Mouse (Mus musculus) c-Kit-positive CD71-negative TER-119-negative erythroid progenitor cells, embryonic 14.5 days (primary cell): ENCODE measurements around the gene Tbc1d5.
A peak's percentile ranks its signal among the peaks of the same experiment; 100 is the strongest.
"Not testable (repeated sequence)": the region's sequence is repeated elsewhere in the genome, so short reads cannot be mapped to it uniquely, and the experiment has no call there.

Experiments used
- DNase-seq: peaks from one replicate; pipeline ENCODE4 v3.0.0-alpha.2; 2013; ENCODE audit warnings: low read depth

Gene Tbc1d5

DNA sequence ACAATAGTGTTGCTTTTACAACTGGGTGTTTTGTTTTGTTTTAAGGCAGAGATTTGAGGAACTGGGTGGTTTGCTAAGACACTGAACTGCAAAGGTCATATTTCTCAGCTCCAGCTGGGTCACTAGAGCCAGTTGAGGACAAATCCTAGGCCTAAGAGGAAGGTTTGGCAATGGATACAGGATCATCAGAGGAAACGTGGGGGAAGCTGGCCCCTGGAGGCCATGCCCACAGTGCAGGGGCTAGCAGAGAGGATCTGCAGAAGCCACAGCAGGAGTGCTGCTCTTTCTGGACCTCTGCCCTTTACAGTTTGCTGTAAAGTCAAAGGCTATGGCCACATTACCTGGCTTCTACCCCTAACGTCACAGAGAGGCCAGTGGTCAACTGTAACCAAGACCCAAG is 428.3 kb downstream of the Tbc1d5 start:
- no peak for DNase-seq

DNA sequence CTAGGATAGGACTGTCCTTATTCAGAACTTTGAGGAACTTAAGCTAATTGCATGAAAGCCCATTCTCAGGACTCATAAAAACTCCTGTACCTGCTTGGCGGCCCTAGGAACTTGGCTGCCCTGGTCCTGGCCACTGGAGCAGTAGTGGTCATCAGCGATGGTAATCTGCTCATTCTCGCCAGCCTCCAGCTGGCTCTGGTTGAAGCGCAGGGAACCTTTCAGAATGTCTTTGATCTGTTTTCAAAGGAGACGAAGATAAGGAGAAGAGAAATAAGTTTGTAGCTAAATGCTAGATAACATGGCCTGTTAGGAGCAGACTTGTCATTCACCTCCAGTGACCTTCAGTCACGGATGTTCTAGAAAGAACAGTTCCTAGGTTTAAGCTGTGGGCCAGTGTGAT is 437.8 kb downstream of the Tbc1d5 start:
- DNase-seq, result no peak

DNA sequence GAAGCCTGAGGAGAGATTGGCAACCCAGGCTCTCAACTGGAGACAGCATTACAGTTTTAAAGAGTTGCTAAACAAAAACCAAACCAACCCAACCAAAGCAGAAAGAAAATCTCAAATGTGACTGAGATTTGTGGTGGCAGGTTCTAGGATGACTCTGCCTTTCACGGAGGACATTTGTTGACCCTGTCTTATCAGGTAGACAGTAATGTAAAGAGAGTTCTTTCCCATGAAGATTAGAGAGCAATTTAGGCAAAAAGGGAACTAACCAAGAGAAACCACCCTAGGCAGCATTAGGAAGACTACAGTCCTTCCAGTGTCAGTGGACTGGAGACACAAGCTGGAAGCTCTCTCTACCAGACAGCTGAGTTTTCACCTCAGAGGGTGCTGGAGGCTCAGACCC is 438.3 kb downstream of the Tbc1d5 start:
- no peak for DNase-seq

DNA sequence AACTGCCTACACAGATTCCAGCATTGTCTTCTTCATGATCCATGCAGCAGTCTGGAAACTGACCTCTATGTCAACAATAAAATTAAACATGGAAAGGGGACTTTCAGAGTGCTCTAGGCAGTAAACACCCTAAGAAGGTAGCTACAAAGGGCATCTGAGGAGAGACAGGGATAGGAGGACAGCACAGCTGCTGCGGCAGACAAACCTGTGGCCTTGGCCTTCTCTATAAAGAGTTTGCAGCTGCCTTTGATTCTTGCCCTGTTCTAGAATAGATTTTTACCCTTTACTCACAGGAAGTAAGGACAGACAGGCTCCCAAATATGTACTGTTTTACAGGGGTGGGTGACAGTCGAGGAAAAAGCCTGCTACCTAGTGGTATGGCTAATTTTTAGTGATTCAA is 440.7 kb downstream of the Tbc1d5 start:
- no peak for DNase-seq

DNA sequence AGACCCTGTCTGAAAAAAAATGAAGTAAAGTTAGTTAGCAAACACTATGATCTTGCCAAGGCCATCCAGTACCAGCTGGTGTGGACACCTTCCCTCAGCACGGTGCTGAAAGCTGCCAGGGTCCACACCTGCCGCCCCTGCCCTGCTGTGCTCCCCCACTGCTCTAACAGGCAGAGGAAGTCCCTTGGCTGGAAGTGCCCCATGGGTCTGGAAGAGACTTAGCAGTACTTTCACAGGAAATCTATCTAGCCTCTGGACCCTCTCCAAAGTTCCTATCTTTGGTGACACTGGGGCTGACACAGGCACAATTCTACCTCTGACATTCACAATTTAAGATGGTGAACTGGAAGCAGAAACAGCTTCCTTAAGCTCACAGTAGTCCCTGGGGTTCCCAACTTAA is 442.1 kb downstream of the Tbc1d5 start:
- no peak for DNase-seq

DNA sequence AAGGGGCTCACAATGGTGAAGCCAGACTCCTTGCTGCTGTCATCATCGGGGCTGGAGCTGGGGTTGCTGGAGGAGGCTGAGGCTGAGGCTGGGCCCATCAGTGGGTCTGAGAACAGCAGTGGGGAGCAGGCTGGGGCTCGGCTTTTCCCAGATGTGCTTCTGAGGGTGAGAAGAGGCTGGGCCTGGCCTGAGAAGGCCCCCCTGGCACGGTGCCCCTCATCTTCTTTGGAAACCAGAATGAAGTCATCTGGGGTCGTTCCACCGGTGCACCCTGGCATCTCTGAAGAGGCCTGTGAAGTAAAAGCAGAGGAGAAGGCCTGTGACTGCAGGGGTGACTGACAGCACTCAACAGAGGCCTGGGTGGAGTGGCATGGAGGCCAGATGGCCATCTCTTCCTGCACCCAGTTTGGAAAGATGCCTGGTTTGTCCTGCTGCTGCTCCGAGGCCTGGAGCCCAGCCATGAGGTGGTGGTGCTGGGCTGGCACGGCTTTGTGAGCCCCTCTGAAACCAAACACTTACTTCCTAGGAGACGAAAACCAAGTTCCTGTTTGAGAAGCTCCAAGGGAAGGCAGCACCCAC is 443.1 kb downstream of the Tbc1d5 start:
- DNase-seq, result no peak

DNA sequence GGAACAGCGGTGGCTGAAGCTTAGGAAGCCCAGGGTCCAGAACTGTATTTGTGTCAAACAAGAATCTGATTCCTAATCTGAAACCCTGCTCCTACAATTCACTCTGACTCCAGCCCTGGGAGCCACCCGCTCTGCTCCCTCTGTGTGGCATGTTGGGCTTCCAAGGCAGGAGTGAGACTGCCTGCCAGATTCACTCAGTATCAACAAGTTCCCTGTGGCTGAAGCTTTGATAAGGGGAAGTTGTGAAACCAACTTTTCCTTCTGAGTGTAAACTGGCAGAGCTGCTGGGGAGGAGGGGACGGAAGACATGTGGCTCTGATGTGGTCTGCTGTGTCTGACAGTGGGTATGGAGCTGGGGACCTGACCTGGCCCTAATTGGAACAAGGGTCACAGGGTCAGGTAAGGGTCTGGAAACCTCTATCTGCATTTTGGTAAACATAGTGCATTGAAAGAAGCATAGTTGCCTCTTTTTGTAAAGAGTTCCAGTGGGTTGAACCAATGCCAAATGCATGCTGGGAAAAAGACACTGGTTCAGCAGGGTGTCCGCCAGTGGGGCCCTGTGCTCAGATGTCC is 443.7 kb downstream of the Tbc1d5 start:
- no peak for DNase-seq

DNA sequence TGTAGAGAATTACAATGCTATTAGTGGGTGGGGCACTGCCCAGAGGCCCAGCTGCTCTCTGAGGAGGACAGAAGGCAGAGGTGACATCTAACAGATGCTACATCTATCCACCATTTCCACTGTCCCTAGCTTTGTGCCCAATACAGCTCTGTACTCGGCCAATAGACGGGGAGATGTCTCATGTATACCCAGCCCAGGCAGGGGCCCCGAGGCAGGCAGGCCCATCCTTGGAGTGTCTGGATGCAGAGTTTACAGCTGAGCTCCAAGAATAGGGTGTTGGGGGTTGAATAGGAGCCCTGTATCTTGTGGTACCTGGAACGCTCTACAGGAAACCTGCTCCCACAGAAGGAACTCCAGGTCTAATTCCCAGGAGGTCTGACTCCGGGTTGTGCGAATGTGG is 444.4 kb downstream of the Tbc1d5 start:
- no peak for DNase-seq

DNA sequence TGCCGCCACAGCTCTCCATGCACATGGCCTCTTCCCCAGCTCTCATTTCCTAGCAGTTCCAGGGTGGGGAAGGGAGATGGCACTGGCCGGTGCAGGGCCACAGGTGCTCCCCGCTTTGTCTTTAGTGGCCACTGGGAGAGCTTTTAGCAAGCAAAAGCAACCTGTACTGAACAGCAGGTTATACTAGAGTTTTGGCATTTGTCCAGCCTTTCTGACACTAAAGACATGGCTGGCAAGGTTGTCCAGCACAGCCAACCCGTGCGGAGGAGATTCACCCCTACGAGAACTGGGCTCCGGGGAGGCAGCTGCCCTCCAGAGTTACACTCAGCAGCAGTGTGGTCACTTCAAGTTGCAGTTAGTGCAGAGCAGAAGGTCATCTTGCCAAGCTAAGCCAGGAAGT is 445.8 kb downstream of the Tbc1d5 start:
- DNase-seq, result no peak

DNA sequence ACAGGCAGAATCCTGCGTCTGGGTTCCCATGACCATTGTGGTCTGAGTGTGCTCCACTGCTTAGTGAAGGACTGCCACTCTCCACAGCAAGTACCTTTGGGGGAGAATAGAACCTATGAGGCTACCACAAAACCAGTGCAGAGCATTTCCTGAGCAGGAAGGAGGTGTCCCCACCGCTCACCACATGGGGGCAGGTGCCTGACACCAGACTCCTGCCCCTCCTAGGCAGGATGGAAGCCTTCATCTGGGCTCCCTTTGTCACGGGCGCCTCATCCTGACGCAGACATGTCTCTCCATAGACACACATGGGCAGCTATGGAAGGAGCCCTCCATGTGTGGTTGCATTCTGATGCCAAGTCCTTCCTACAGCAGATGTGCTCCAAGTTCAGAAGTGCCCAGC is 447.3 kb downstream of the Tbc1d5 start:
- DNase-seq, result no peak

DNA sequence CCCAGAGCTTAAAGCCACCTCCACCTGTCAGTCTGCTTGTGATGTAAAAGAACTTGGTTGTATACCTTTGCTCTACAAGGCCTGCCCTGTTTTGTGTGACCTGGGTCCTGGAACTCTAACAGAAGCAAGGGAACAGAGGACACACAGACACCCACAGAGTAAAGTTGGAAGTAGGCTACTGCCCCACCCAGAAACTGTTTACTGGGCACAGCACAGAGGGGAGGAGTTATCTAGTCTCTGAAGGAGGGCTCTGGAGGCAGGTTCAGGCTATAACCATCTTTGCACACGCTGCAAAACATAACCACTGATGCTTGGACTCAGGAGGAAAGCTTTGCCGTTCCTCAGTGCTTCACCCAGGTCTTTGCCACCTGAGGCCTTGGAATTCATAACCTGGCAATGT is 448.3 kb downstream of the Tbc1d5 start:
- DNase-seq, result no peak

DNA sequence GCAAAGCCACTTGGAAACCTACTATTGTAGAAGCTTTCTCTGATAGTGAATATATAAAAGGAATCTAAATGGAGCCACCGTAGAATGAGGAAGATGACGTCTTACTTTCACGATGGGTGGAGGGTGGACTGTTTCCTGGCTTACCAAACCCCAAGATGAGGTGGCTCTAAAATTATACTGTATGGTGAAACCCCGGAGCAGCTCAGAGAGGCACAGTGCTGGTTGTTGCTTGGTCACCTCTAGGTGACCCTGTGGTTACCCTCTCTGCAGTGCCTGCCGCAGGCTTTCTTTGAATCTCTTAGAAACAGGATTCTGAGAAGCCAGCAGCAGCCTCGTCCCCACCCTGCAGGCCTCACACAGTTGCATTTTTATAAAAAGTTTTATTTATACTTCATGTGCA is 449.6 kb downstream of the Tbc1d5 start:
- peak; percentile 36 for DNase-seq

DNA sequence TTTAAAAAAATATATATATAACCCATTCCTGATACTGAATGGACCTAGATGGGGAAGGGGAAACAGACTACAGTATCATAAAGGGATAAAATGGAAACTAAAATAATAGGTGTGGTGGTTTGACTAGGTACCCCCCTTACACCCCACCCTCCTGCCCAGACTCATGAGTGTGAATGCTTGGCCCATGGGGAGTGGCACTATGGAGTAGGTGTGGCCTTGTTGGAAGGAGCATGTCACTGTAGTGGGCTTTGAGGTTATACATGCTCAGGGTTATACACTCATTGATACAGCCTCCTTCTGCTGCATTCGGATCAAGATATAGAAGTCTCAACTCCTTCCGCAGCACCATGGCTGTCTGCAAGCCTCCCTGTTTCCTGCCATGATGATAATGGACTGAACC is 450.1 kb downstream of the Tbc1d5 start:
- no peak for DNase-seq

DNA sequence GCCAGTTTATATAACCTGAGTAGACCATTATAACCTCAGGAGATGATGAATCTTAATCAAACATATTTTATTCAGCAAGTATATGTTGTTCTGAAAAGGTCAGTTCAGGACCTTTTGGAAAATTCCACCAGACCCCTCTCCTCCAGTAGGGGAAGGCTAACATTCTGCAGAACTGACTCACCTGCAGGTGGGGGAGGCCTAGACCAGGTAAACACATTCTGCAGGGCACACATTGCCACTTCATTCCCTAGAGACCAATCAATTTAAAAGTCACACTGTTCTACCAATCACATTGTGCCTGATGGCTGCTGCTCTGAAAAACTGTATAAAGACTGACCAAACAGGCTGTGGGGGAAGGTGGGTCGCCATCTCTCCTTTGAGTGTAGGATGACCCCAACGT is 452.9 kb downstream of the Tbc1d5 start:
- DNase-seq, result no peak

DNA sequence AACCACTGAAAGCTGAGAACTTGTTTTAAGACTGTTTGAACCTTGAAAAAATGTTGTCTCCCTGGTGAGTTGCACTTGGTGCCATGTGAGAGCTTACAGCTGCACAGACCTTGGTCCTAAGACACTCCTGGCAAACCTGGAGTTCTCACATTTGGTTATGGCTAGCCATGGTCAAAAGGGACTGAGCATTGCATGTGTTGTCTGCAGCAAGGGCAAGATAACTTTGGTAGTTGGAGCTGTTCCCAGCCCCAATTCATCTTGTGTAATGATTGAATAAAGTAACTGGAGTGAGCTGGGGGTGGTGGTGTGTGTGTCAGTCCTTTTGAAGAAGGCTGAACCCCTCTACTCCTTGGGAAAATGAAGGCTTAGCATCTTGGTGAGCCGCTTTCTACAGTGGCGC is 454.8 kb downstream of the Tbc1d5 start:
- no peak for DNase-seq

DNA sequence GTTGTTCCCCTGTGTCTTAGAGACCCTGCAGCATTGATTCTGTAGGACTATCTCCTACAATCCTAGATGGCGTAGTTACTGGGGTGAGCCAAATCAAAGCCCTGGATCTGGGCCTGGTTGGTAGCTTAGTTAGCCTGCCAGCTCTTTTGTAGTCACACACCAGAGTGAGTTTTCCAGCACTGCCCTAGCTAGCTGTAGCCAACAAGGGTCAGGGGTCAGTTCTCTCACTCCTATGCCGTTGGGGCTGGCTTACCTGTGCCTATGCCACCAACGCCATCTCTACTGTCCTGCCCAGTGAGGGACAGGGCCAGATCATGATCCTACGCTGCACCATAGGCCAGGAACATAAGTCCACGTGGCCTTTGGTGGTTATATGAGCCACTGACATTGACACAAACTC is 461.6 kb downstream of the Tbc1d5 start:
- DNase-seq, result no peak

DNA sequence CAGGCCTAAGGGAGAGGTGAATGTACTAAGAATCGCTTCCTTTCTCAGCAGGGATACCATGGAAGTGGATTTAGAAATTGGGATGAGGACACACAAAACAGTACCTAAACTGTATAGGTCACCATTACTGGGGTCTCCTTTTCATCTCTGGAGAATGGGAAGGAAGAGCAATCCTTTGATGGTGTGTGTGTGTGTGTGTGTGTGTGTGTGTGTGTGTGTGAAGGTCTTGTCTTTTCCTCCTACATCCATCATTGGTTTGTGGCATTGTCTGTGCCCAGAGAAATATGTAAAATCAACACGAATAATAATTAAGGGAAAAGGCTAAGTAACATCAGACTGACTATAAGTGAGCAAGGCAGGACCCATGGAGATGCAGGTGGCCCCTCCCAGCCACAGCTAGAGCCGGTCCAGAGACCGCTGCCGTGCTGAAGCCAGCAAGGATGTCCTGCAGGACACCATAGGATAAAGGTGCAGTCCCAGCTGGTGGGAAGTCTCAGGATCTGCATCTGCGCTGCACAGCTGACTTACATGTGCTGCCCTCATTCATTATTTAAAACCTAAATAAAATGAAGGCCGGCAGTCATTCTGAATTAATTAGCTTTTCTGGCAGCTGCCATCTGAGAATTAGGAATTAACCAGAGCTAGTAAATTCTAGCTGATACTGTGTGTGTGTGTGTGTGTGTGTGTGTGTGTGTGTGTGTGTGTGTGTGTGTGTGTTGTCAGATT is 468.5 kb downstream of the Tbc1d5 start:
- DNase-seq, result no peak

DNA sequence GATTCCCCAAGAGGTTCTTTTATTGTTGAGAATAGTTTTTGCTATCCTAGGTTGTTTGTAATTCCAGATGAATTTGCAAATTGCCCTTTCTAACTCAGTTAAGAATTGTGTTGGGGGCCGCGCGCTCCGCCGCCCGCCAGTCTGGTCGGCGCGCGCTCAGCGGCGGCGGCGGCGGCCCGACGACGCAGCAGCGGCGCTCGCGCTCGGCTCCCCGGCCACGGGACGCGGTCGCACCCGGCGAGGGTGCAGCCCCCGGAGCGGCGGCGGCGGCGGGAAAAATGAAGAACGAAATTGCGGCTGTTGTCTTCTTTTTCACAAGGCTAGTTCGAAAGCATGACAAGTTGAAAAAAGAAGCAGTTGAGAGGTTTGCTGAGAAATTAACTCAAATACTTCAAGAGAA is 480.7 kb downstream of the Tbc1d5 start:
- DNase-seq, result not testable (repeated sequence)

DNA sequence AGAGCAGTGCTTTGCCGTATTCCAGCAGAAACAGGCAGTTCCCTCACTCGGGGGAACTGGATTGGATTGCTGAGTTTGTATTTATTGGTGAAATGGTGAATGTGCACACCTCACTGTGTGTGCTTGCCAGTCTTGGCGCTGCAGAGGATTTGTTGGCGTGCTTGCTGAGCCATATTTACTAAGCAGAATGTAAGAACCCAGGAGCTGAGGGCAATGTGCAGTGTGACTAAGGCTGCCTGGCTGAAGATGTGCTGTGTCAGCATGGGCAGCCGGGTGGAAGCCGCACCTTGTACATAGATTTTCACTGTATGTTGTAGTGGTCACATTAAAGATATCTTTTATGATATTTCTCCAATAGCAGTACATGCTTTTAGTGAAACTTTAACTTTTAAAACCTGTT is 491.0 kb downstream of the Tbc1d5 start:
- DNase-seq, result no peak

DNA sequence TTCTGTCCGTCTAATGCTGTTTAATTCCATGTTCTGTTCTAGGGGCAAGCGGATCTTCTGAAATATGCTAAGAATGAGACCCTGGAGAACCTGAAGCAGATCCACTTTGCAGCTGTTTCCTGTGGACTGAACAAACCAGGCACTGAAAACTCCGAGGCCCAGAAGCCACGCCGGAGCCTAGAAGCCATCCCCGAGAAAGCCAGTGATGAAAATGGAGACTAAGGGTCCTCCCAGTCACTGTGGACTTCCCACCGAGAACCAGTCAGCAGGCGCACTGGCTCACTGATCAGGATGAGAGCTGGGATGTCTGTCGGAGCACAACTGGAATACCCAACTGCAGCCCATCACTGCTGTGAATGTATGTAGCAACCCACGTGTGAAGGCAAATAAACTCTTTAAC is 491.5 kb downstream of the Tbc1d5 start:
- DNase-seq, result no peak

DNA sequence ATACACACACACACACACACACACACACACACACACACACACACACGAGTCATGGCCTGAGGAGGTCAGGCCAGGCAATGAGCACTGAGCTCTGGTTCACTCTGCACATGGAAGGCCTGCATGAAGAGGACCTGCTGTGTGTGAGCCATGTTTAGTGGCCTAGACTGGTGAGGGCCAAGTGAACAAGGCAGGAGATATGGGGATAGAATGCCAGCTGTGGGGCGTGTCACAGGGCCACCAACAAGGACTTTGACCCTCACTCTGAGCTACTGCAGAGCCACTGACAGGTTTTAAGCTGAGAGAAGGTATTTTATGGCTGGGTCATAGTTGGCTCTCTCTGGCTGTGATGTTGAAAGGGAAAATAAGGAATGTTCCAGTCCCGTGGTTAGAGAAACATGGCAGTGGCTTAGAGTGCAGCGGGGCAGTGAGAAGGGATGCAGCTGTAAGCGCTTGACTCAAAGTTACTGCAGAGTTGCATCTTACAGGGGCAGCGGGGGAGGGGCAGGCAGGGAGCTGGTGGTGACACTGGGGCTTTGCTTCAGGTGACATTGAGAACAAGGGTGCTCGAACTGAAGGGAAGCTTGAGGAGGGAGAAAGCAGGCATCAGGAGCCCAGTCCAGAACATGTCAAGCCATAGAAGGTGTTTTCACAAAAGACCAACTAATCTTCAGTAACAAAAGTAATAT is 494.0 kb downstream of the Tbc1d5 start:
- DNase-seq, result no peak
